Mouse (Mus musculus) embryonic stem cell, embryonic (primary cell): ENCODE results near the gene Slc12a3.

ENCODE experiments used
- CTCF ChIA-PET, 4 experiments: fragments of 300-600 bp in 2 of 4; fragments of 350-600 bp in 2 of 4; sonication (Branson Sonifier 250); formaldehyde crosslinking; loops; one replicate each; lab custom pipeline; 2022; ENCODE audit warnings: inconsistent platforms in 2 of 4; lab: Charles Lee
- POLR2A ChIA-PET, 4 experiments: fragments of 300-600 bp in 2 of 4; fragments of 350-600 bp in 2 of 4; sonication (Branson Sonifier 250); formaldehyde crosslinking; loops; one replicate each; lab custom pipeline; 2022; ENCODE audit warnings: antibody characterized with exemption in 4 of 4, inconsistent platforms in 1 of 4; lab: Charles Lee

Gene Slc12a3

DNA sequence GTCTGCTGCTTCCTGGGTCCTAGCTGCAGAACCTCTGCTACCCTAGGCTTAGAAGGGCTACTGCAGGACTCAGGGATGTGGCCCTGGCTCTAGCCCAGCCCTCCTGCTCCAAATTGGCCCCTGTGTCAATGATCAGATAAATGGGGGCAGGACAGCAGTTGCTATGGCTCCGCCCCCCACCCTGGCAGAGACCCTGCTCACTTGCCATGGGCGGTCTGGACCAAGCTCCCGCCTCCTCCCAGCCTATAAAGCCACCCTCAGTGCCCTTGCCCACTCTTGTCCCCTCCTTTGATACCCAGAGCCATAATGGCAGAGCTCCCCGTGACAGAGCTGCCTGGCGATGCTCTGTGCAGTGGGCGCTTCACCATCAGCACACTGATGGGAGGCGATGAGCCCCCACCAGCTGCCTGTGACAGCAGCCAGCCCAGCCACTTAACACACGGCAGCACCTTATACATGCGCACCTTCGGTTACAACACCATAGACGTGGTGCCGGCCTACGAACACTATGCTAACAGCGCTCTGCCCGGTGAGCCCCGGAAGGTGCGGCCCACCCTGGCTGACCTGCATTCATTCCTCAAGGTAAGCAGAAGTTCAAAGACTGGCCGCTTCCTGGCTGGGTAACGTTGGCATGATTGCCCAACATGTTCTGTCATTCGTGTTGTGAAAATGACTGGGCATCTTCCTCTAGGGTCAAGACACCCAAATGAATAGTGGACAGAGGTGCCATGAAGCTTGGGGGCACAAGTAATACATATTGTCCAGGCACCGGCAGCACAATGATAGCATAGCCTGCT is at the start of gene Slc12a3:
Gene Slc12a3, plus strand, starts transcription at position 270 of the 797 bp plus-strand sequence.
- ChIA-PET CTCF (interaction anchor here in 3 of 4 experiments (1.0 to 4.0 kb wide), 5 partner anchors 14 to 163 kb away, joined by 3 to 40 read pairs (median 5); no protein-coding TSS in a partner anchor), POLR2A (interaction anchor here in 1 of 4 experiments (1.4 kb wide), 1 partner anchor 14 kb away, joined by 3 read pairs; no protein-coding TSS in a partner anchor)

DNA sequence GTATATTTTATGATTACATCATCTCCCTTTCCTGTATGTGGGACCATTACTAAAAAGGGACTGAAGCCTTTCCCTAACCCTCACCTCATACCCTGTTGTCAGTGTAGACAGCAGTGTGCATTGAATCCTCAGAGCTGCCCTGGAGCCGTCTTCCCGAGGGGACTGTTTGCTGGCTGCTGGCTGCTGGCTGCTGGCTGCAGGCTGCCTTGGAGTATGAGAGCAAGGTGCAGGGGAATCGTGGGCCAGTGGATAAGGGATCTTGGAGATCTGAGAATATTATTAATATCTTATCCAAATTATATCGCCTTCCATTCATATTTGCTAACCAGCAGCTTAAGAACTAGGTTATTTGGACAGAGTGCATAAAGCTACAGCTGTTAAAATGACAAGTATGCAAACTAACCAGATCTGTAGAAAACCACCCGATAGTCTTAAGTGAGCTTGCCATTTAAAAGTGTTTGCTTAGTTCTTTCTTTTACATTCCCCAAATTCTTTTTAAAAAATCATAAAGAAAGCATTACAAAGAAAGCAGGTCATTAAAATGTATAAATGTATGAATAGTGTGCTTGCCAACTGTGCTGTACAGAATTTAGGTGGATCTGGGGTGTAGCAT is 48.9 kb upstream of the Slc12a3 start:
- ChIA-PET POLR2A (interaction anchor here in 1 of 4 experiments (0.6 to 2.2 kb wide), 3 partner anchors 10 to 66 kb away, joined by 3 to 7 read pairs (median 7); partner anchors contain the start of gene Nup93), CTCF (interaction anchor here in 2 of 4 experiments (0.6 kb wide), 2 partner anchors 639 to 1235 kb away, joined by 3 to 4 read pairs; no protein-coding TSS in a partner anchor)

DNA sequence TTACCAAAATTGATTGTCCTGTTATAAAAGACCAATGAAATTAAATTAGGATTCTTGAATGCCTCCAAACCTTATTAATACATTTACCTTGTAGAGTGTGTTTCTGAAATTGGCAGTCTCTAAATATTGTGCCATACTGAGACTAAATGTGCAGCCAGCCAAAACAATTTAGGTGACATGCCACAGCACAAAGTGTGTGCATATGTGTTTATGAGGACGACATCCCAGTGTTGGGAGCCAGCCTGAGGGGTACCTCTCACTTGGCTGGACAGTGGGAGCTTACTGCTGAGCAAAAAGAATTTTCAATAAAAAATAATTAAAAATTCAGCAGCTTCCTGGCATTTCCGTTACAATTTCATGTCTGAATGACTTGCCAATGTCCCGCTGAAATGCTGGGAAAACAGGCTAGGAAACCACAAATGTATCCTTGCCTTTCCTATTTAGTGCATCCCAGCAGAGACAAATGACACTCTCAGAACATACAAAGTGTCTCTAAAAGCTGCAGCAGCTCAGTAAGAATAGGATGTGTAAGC is 46.5 kb upstream of the Slc12a3 start:
- ChIA-PET POLR2A (interaction anchor here in 1 of 4 experiments (0.7 to 1.2 kb wide), 5 partner anchors 8 to 224 kb away, joined by 3 to 4 read pairs (median 3); no protein-coding TSS in a partner anchor), CTCF (no interaction called here)

DNA sequence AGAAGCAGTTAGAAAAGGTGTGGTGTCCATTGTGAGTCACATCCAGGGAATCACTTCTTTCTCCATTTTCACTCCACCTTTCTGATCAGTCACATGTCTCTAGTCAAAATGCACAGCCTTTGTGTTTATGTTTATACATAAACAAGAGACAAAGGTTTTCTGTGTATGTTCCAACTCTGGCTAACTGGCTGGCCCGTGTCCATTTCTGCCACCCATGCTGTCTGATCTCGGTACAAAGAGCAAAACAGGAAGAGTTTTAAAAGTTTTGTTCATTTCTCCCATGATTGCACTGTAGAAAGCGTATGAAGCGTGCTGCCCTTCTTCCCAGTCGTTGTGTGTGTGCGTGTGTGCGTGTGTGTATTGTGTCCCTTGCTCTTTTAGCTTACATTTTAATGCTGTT is 44.8 kb upstream of the Slc12a3 start:
- ChIA-PET CTCF (interaction anchor here in 1 of 4 experiments (1.0 kb wide), 1 partner anchor 22 kb away, joined by 3 read pairs; no protein-coding TSS in a partner anchor), POLR2A (interaction anchor here in 1 of 4 experiments (1.2 to 1.6 kb wide), 2 partner anchors 10 to 32 kb away, joined by 3 to 5 read pairs; no protein-coding TSS in a partner anchor)

DNA sequence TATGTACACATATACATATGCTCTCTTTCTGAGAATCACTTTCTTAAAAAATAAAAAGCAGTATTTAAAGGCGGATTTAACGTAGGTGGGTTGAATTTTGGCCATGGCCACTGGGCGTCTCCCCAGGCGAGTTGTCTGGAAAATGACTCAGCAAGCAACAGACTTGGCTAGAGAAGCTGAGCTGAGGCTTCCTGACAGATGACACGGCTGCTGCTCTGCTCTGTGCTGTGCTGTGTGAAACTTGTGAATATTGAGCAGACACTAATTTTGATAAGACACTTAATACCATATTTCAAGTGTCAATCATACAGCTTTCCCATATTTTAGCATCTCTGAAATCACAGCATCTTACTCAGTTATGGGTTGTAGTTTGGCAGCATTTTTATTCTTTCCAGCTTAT is 38.4 kb upstream of the Slc12a3 start:
- POLR2A ChIA-PET = interaction anchor here in 1 of 4 experiments (0.6 kb wide), 1 partner anchor 93 kb away, joined by 4 read pairs; no protein-coding TSS in a partner anchor
- CTCF ChIA-PET = no interaction called here

DNA sequence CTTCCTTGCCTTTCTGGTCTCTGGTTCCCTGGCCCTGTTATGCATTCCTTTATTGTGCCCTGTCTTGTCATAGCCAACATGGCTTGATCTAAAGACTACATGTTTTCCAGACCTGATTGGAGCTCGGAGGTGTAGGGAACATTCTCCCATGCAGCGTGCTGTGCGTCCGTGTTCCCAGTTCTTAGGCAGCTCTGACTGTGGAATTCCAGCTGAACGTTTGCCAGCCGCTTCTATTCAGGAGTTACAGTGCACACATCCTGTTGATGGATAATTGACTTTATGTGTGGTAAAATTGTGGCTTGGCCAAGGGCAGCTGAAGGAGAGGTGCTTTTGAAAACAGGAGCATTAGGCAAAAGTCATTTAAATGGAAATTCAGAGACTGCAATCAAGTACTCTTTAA is 36.9 kb upstream of the Slc12a3 start:
- POLR2A ChIA-PET = interaction anchor here in 3 of 4 experiments (0.6 to 1.4 kb wide), 3 partner anchors 20 to 76 kb away, joined by 3 read pairs; no protein-coding TSS in a partner anchor
- CTCF ChIA-PET = no interaction called here

DNA sequence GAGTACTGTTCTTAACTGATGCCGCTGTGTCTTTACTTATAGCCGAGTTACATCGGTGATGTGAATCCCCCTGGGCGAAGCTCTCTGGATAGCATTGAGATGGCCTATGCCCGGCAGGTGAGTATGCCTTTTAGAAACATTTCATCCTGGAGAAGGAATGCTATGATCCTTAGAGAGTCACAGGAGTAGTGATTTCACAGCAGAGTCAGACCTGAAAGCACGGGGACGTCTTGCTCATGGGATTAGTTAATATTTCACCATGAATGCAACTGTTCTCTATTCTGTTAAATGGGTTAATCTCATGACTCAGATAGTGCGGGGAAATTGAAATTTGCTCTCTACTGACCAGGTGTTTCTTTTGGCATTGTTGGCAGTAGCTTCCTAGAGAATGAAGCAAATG is 36.4 kb upstream of the Slc12a3 start:
- POLR2A ChIA-PET = interaction anchor here in 2 of 4 experiments (0.9 to 1.4 kb wide), 2 partner anchors 21 to 31 kb away, joined by 3 read pairs; no protein-coding TSS in a partner anchor
- CTCF ChIA-PET = no interaction called here

DNA sequence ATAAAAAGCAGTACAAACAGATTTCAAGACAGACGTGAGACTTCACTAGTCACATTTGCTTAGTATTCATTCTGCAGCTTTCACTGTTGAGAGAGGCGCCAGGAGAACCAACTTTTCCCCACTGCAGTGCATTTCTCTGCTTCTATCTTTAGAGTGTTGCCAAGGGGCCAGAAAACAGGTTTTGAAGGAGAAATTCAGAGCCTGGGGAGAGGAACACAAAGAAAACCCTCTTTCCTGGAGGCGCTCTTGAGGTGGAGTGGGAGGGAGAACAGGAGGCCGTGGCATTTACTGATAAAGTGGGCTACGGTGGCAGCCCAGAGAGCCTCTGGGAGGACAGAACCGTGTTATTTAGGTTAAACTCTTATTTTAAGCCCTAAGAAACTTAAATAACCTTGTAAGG is 33.3 kb upstream of the Slc12a3 start:
- CTCF ChIA-PET = interaction anchor here in 1 of 4 experiments (0.5 kb wide), 1 partner anchor 73 kb away, joined by 3 read pairs; no protein-coding TSS in a partner anchor
- POLR2A ChIA-PET = interaction anchor here in 1 of 4 experiments (0.6 to 2.5 kb wide), 2 partner anchors 11 to 304 kb away, joined by 5 to 8 read pairs; no protein-coding TSS in a partner anchor

DNA sequence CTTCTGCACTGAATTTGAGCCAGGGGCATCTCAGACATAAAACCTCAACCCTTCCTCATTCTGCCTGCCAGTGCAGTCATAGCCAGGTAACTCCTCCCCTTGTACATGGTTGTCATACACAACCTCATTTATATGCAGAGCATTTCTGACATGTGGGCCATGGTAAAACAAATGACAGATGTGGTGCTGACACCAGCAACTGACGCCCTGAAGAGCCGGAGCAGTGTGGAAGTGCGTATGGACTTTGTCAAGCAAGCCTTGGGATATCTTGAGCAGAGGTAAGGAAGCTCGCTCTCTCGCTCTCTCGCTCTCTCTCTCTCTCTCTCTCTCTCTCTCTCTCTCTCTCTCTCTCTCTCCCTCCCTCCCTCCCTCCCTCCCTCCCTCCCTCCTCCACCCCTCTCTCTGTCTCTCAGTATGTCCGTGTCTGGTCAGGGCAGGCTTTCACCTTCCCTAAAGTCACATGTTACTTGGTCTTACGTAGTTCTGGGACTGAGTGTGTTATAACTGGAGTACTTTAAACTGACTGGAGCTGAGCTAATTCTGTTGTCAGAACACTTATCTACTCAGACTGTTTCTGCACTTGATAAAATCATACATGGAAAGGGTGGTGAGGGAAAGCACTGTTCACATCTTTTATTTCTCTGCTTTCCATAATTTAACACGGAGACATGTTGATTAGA is 32.5 kb upstream of the Slc12a3 start:
- CTCF ChIA-PET = interaction anchor here in 1 of 4 experiments (0.7 kb wide), 1 partner anchor 196 kb away, joined by 4 read pairs; no protein-coding TSS in a partner anchor
- POLR2A ChIA-PET = interaction anchor here in 1 of 4 experiments (0.6 to 2.5 kb wide), 3 partner anchors 10 to 303 kb away, joined by 3 to 8 read pairs (median 5); no protein-coding TSS in a partner anchor

DNA sequence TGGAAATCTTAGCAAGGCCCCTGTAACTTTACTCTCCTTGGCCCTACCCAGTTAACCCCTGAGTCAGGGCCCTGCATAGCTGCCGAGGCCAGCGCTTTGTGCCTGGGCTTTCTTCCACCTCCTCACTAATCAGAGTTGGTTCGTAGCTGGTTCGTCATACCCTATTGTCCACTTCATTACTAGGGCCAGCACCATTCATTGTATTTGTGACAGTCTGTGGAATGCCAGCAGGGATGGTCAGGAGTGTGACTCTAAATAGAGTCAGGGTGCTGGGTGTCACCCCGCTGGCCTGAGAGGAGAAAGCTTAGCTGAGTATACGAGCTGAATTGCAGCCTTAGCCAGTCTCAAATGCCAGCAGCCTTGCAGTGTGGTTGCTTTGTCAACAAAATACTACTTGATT is 31.9 kb upstream of the Slc12a3 start:
- ChIA-PET POLR2A (interaction anchor here in 1 of 4 experiments (0.9 to 2.5 kb wide), 2 partner anchors 9 to 28 kb away, joined by 3 to 8 read pairs; no protein-coding TSS in a partner anchor), CTCF (interaction anchor here in 1 of 4 experiments (0.7 kb wide), 1 partner anchor 195 kb away, joined by 4 read pairs; no protein-coding TSS in a partner anchor)

DNA sequence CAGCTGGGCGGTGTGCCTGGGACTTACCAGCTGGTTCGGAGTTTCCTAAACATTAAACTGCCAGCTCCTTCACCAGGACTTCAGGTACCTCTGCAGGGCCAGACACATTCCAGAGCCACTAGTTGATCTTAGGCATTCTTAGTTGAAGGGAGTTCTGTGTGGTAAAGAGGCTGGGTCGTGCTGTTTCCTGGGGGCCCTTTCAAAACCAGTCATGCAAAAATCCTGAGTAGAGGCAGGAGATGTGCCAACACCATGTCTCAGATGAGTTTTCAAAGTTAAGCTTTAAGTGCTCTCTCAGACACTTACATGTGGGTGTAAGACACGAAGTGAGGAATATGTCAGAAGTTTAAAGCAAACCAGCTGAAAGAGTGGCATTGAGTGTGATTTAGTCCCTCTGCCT is 28.2 kb upstream of the Slc12a3 start:
- POLR2A ChIA-PET = interaction anchor here in 2 of 4 experiments (0.6 to 1.2 kb wide), 5 partner anchors 12 to 110 kb away, joined by 3 read pairs; partner anchors contain the start of gene Nup93 (in 1 of the 2)
- CTCF ChIA-PET = interaction anchor here in 1 of 4 experiments (0.6 kb wide), 1 partner anchor 199 kb away, joined by 6 read pairs; no protein-coding TSS in a partner anchor

DNA sequence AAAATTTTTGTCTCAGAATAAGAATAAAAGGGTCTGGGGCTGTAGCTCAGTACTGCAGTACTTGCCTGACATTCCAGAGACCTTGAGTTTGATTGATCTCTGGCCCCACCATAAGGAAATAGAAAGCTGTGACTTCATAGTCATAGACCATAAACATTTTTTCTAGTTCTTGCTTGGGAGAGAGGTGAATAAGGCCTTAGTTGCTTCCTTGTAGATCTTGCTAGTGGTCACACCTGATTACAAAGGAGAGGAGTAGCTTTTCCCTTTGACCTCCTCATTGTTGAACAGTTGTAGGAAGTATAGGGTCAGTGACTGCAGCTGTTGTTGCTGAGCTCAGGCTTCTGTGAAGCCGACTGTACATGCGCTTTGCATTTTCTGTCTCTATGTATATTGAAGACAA is 24.6 kb upstream of the Slc12a3 start:
- ChIA-PET POLR2A (interaction anchor here in 1 of 4 experiments (1.2 to 1.7 kb wide), 3 partner anchors 11 to 87 kb away, joined by 3 to 4 read pairs (median 3); no protein-coding TSS in a partner anchor), CTCF (interaction anchor here in 1 of 4 experiments (0.8 kb wide), 1 partner anchor 137 kb away, joined by 3 read pairs; no protein-coding TSS in a partner anchor)

DNA sequence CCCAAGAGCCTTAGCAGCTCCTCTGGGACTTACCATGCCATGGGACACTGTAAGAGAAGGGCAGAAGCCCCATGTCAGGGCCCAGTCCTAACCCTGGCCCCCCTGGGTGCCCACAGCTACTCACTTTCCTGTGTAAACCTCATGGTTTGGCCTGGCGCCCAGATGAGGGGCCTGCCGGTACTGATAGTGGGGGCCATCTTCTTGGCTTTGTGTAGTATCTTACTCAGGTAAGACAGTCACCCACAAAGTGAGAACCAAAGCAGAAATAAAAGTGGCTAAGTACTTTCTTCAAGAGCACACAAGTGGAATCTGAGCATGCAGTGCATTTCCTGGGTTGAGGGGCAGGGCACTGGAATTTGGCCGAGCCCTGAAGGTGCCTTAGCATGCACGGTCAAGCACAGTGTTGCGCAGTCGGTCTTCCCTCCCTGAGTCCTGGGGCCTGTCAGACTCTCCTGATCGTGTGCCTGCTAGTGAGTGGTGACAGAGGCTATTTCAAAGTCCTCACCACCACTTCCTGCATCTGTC is 21.9 kb upstream of the Slc12a3 start:
- POLR2A ChIA-PET = interaction anchor here in 1 of 4 experiments (1.6 to 2.2 kb wide), 2 partner anchors 10 kb away, joined by 3 to 8 read pairs; no protein-coding TSS in a partner anchor
- CTCF ChIA-PET = no interaction called here

DNA sequence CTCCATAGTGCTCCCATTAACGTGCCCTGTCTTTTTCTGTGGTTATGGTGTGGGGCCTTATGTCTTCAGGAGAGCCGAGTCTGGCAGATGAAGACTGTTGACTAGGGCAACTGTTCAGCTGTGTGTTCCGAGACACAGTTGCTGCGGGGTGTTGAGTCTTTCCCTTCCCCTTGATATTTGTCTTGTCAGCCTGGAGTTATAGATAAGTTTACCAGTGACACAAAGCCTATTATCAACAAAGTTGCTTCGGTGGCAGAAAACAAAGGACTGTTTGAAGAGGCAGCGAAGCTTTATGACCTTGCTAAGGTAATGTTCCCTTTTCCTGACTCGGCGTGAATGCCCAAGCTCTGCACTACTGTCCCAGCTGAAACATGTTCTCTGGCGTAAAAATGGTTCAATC is 21.3 kb upstream of the Slc12a3 start:
- ChIA-PET CTCF (no interaction called here), POLR2A (interaction anchor here in 1 of 4 experiments (1.6 to 2.2 kb wide), 2 partner anchors 9 to 11 kb away, joined by 3 to 8 read pairs; no protein-coding TSS in a partner anchor)

DNA sequence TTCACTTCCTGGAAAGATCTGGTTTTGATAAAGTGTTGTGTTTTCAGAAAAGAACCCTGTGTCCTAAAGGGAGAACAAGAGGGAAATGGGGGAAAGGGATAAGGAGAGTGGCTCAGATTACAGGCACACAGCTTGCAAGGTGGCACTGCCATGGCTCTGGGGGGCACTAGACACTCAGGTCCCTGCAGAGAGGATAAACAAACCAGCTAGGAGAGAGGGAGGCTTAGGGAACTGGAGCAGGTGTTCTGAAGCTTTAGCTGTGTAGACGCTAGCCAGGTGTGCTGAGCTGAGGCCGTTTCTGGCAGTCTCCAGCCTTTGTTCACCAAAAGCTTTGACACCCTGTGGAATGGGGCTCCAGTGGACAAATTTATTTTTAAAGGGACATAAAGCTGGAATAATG is 14.9 kb upstream of the Slc12a3 start:
- POLR2A ChIA-PET = interaction anchor here in 1 of 4 experiments (1.4 kb wide), 1 partner anchor 11 kb away, joined by 3 read pairs; no protein-coding TSS in a partner anchor

DNA sequence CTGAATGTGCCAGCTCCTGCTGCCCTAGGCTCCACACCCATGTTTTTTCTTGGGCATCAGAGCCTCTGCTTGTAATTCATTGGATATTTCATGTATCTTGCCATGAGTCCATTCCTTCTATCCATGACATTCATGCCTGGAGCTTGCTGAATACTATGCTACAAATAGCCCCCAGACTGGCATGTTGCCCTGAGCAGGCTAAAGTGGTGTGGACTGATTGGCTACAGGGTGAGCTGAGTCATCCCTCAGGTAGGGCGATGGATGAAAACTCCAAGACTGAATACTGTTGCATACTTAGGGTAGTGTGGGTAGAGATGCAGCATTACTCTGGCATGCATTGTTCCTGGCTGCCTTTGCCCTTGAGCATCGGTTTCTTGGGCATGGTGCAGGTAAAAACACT is 11.8 kb upstream of the Slc12a3 start:
- POLR2A ChIA-PET = interaction anchor here in 1 of 4 experiments (1.1 kb wide), 1 partner anchor 10 kb away, joined by 3 read pairs; no protein-coding TSS in a partner anchor
- CTCF ChIA-PET = interaction anchor here in 1 of 4 experiments (0.5 kb wide), 1 partner anchor 169 kb away, joined by 3 read pairs; no protein-coding TSS in a partner anchor

More for the DNA sequence above, 14.9 kb upstream of the Slc12a3 start:
- CTCF ChIA-PET = interaction anchor here in 2 of 4 experiments (0.6 to 1.8 kb wide), 3 partner anchors 17 to 172 kb away, joined by 3 to 5 read pairs (median 4); no protein-coding TSS in a partner anchor

DNA sequence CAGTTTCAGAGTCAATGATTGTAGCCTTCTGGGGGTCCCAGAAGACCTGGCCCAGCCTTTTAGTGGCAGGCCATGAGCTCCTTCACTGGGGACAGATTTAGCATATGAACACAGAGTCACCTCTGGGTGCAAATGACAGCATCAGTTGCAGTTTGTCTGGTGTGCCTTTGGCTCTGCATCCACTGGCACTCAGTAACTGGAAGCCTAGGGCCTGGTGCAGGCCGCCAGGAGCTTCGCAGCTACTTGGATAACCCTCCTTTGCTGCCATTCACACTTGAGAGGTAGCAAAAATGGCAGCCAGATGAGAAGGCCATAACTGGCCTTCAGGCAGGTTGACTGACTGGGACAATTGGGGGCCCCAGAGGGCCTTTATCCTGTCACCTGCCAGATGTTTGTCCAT is 11.3 kb upstream of the Slc12a3 start:
- POLR2A ChIA-PET = no interaction called here
- CTCF ChIA-PET = no interaction called here
